Mouse (Mus musculus) ES-E14 (cell line): ENCODE measurements at regions not wholly inside any gene's neighbourhood (a gene's known extent, or its start where the extent isn't known, plus 50 kb on each side); places are given as distances from the start of the nearest gene placed in this dataset.

Experiments
- CHD2 ChIP-seq: IDR thresholded peaks from 2 replicates; pipeline ENCODE4 v1.6.1; 2014; ENCODE audit warnings: mild to moderate bottlenecking, low read depth, low read length, inconsistent platforms
- HCFC1 ChIP-seq: IDR thresholded peaks from 2 replicates; pipeline ENCODE4 v1.6.1; 2012; ENCODE audit warnings: low read length, inconsistent platforms, borderline replicate concordance; ENCODE audit not compliant: insufficient read depth
- ZC3H11A ChIP-seq: IDR thresholded peaks from 2 replicates; pipeline ENCODE4 v1.6.1; 2012; ENCODE audit warnings: low read depth, mild to moderate bottlenecking, inconsistent platforms, low read length, borderline replicate concordance

GRCm38 (mm10) chr10:61007403-61007802 is 81.7 kb upstream of the Pcbd1 start:
- TF ChIP-seq CHD2 (no peak), ZC3H11A (no peak), HCFC1 (no peak)
